In the genomic region with DNA sequence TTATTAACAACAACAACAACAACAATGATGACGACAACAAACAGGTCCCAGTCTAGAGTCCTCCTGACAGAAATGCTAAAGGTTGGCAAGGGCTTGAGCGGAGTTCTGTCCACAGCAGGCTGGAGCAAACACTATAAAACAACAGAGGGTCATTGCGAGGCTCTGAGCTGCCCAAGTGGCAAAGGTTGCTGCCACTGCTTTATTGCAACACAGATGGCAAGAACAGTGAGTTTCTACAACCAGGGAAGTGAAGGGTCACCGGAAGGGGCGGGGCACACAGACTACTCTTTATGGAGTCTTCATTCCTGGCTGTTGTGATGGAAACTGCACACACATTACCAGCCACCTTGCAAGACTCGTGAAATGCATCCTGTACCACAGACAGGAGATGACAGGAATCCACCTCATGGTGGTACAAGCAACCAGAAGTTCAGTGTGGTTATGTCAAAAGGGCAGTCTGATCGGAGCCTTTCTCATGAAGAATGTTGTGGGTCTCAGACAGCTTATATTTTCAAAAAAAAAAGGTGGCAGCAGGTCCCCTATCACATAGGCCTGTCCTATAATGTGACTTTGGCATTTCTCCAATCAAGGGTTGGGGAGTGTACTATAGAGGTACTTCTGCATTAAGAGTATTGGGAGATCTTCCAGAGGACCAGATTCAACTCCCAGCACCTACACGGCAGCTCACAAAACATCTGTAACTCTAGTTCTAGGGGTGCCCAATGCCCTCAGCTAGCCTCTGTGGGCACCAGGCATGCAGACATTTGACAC, we compare ENCODE assay signal across 15 mouse cellular contexts. TPM values are rescaled to one million over a fixed set of nuclear protein-coding genes. Genes with fewer than 3 reads are reported as not detected.
DNase-seq lines count a peak whose midpoint lies in the region; ATAC-seq lines count a peak whose summit lies in the region.
"Had no signal": no experiment of that assay in that cellular context is flagged by ENCODE, and none has a peak within 500 bp of the region (broad histone marks: within the 10 kb centered on the region; RNA-seq: fewer than 3 reads in every experiment).

No protein-coding gene starts in this region.

- ATAC-seq in granulocyte monocyte progenitor cell, adult 5-6 weeks (replicated peaks; ENCODE audit: poor library complexity, severe bottlenecking), result peak; percentile 80
- ATAC-seq in erythroid progenitor cell, adult 5-6 weeks (replicated peaks; ENCODE audit: low FRiP score, poor library complexity, severe bottlenecking), result no peak
- ATAC-seq: CD4-positive, CD25-positive, alpha-beta regulatory T cell, adult 4 months; forebrain, embryonic 16.5 days had no signal

- DNase-seq in kidney, postnatal 36 days, result peak; percentile 39 to 51
- DNase-seq in kidney, adult 18-20 months, result no peak
- peak; percentile 91 for DNase-seq in adipocyte (ENCODE audit: low spot score)
- DNase-seq in lung, postnatal 4 days, result peak; percentile 50 to 54
- DNase-seq in layer of hippocampus, adult 9-11 months, result no peak
- DNase-seq: cerebellum, adult 8-10 months; embryo, embryonic 11 days; gastrocnemius, adult 2 months; heart, adult 2 months; kidney, adult 8-10 months had no signal

RNA-seq across cellular contexts. Expression of a gene that starts 20.2 kb away (rescaled TPM):
- 410 and 536 TPM in 2 replicates for total RNA-seq in granulocyte monocyte progenitor cell, adult 5-6 weeks (2014; fragmentation: Nextera tagmentation)
- 307 and 413 TPM in 2 replicates for total RNA-seq in granulocyte monocyte progenitor cell, adult 5-6 weeks (2017)
- 40.7 and 50.5 TPM in 2 replicates for total RNA-seq in erythroid progenitor cell, adult 5-6 weeks (2015; ENCODE audit: low replicate concordance)
- total RNA-seq in erythroid progenitor cell, adult 5-6 weeks (2017; ENCODE audit: low replicate concordance), result 28.7 and 46.7 TPM in 2 replicates

RNA-seq across cellular contexts. Expression of a gene that starts 20.3 kb away (rescaled TPM):
- total RNA-seq in granulocyte monocyte progenitor cell, adult 5-6 weeks (2014; fragmentation: Nextera tagmentation), result 11.4 and 12.2 TPM in 2 replicates
- total RNA-seq in granulocyte monocyte progenitor cell, adult 5-6 weeks (2017), result 2.2 and 4.5 TPM in 2 replicates
- 17.3 TPM in 1 of 2 replicates, not detected in the other for total RNA-seq in erythroid progenitor cell, adult 5-6 weeks (2015; ENCODE audit: low replicate concordance)
- not detected in 2 replicates for total RNA-seq in erythroid progenitor cell, adult 5-6 weeks (2017; ENCODE audit: low replicate concordance)

RNA-seq across cellular contexts. Expression of a gene that starts 26.8 kb away (rescaled TPM):
- 1.3 TPM in 1 of 2 replicates, not detected in the other for total RNA-seq in granulocyte monocyte progenitor cell, adult 5-6 weeks (2014; fragmentation: Nextera tagmentation)
- 0.65 TPM in 1 of 2 replicates, not detected in the other for total RNA-seq in granulocyte monocyte progenitor cell, adult 5-6 weeks (2017)
- 3.2 TPM in 1 of 2 replicates, not detected in the other for total RNA-seq in erythroid progenitor cell, adult 5-6 weeks (2015; ENCODE audit: low replicate concordance)
- total RNA-seq in erythroid progenitor cell, adult 5-6 weeks (2017; ENCODE audit: low replicate concordance), result not detected in 2 replicates
- total RNA-seq: megakaryocyte-erythroid progenitor cell, adult 5-6 weeks had no signal

Comparison
In these comparisons a context has a peak if more than half of its experiments do, and no peak if none do; other contexts are left out.
1. DNase-seq: peak in kidney, postnatal 36 days (2 of 2), adipocyte (single experiment) and lung, postnatal 4 days (2 of 2); none in kidney, adult 18-20 months (single experiment) and layer of hippocampus, adult 9-11 months (single experiment).
2. RNA of a gene that starts 20.2 kb away (total RNA-seq): 307 to 536 TPM in granulocyte monocyte progenitor cell, adult 5-6 weeks; 28.7 to 50.5 TPM in erythroid progenitor cell, adult 5-6 weeks; every median in the first group is over 4 times any median in the second.